Mouse (Mus musculus): Measurements from ENCODE around the gene Psmb7.

Psmb7 gene

DNA sequence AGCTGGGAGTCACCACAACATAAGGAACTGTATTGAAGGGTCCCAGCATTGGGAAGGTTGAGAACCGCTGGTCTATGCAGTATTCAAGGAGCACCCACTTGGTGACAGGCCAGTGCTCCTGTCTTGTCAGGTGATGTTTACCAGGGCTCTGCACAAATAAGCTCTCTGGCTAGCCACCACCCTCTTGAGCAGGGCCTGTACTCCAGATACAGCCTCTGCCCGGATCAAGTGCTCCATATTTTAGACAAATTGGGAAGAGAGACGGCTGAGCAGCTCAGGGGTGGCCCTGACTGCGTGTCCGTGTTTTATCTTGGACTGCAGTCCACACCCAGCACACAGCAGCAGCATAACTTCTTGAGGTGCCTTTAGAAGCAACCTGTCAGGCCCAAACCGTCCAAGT lies 57.2 kb downstream of the Psmb7 start:
- no peak for DNase-seq

DNA sequence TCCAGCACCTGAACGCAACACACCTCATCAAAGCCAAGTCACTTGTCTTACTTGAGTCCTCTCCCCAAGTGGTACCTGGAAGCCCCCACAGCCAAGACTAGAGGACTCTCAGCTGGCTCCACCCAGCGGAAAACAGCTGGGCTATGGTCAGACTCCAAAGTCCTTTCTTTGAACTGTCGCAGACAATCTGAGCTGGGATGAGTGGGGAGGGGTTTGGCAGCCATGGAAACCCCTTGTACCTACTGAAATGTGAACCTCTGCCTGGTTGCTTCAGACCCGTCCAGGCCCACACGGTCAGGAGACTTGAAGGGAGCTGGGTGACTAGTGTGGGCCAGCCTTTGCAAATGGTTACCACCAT lies 58.5 kb downstream of the Psmb7 start:
- no peak for DNase-seq

DNA sequence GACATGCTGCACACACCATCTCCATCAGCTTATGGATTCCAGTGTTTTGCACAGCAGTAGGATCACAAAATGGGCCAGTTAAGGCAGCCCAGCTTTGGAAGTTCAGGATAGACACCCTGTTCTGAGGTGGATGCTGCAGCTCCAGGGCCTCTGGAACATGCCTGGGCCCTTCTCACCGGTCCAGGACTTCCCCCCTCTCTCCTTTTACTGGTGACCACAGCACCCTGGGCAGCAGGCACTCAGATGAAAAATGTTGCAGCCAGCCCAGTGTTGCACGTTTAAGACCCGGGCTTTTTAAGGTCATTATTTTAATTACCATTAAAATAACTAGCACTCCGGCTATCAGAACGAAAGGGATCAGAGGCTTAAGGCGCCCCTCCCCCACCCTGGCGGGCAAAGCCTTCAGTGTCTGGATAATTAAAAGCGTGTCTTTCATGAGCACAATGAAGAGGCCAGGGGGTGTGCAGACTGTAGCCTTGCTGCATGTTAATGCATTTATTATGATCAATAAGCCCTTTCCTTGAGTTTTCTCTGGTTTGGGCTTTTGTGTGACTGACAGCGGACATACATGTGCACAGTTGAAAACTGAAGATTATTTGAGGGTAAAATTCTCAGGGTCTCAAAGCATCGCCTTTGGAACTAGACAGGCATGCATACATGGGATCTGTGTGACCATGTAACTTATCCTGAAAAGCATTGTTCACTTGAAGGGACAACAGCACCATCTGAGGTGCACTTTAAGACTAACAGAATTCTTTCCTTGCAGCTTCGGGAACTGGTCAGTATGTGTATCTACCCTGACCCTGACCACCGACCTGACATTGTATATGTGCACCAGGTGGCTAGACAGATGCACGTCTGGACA lies 59.1 kb downstream of the Psmb7 start:
- peak; percentile 56 for DNase-seq

DNA sequence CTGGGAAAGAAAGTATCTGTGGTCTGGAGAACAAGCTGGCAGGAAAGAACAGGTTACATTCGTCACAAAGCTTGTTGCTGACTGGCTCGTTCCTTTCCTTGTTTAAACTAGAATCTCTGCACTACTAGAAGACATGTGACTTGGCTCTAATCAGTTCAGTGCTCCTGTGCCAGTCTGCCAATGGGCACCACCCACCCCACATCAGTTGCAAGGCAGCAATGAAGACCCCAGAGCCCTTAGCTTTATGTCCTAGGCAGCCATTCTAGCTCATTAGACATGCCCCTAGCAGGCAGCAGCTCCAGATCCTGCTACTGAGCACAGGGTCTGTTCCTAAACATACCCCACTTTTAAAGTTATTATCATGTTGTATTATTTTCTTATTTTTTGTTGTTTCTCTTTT lies 59.9 kb downstream of the Psmb7 start:
- DNase-seq, result no peak

DNA sequence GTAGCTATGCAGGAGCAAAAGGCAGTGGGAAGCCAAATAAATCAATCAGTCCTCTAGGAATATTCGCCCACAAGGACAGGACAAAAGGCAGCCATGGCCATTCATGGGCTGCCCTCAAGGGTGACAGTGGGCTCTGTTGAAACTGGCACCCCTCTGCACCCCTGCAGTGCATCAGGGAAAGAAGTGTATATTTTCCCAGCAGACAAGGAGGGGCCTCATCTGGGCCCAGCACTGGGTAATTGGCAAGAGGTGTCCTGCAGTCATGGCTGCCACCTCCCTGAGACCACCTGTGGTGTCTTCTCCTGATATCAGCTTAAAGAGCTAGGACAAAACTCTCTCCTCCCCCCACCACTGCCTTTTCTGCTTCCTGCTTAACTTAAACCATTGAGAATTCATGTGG lies 64.4 kb downstream of the Psmb7 start:
- DNase-seq, result no peak

DNA sequence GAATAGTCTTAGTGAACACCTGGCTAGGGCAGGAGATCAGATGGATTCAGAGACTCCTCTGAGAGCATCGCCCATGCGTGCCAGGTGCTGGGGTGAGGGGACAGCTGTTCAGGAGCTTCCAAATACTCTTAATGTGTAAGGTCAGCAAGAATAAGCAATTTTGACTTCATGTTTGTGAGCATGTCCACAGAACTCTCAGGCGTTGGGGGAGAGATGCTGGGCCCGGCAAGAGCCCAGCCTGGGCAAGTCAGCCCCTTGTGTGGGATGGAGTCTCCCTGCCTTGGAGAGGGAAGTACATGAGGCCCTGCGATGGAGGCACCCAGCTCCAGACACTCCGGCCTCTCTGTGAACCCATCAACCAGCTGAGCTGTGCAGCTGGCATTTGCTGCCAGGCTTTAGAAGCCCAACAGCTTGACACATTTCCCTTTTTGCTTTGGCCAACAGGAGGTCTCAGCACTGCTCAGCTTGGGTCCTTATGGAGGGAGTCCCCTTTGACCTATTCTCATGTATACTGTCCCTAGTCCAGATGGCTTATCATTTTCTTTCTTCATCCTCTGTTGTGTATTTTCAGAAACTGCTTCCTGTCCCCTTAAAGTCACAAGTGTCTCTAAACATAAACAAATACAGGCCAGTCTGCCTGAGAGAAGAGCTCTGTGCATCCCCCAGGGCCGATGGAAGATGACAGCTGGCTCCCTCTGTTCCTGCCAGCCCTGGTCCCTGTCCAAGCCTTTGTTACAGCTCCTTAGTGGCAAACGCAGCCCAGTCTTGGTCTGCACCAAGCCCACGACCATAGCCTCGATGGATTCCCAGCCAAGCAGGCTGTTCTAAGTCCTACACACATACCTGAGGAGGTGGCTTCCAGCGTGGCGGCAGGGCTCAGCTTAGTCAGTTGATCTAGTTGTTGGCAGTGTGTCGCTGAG lies 65.0 kb downstream of the Psmb7 start:
- peak; percentile 46 for DNase-seq

DNA sequence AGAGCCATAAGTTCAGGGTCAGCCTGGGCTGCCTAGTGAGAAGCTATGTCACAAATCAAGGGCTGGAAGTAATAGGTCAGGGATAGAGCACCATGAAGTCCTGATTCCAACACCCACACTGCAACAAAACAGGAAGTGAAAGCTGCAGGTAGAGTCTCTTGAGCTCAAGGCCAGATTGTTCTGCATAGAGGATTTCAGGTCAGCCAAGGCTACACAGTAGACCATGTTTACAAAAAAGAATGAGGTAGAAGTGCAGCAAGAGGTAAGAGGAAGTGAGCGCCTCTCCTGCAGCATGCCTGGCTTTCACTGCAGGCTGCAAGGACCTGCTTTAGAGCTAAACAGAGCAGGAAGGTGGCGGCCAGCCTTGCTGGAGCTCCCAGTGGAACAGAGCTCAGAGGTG lies 69.2 kb downstream of the Psmb7 start:
- DNase-seq, result no peak

DNA sequence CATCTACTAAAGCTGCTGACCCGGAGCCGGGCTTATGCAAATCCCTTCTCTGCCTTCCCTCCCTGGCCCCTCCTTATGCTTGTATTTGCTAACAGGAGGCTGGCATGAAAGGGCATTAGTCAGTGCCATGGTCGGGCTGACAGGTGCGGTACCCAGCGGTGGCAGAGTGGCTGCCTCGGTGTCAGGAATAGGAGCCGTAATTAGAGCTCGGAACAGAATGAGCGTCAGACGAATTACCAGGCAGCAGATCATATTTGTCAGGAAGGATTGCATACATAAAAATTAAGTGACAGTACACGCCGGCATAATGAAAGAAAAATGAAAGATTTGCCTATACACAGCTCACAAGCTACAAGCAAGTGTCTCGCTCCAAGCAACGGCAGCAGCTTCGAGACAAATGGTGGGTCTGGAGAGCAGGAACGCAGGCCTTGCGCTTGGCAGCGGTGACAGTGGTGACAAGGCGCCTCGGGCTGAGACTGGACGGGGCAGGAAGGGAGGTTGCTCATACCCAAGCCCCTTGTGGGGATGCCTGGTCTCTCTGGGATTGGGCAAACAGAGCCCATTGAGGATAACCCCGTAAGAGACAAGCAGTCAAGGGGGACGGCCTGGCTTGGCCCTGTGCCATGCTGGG lies 71.8 kb downstream of the Psmb7 start:
- DNase-seq, result peak; percentile 26

DNA sequence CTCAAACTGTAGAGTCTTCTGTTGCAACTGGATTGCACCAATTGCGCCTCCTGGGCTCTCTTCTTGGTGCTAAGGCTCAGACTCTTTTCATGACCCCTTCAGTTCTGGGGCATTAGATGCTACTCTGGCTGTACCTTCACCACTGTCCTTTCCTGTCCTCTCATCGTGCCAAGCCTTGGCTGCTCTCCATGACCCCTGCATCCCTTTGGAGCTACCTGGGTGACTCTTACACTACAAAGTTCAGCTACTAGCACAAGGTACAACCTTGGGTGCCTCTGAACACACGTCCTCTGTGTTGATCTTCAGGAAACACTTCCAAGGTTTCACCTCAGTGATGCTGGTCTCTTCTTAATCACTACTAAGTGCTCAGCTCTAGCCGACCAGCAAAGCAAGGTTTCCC lies 81.3 kb downstream of the Psmb7 start:
- DNase-seq, result no peak

DNA sequence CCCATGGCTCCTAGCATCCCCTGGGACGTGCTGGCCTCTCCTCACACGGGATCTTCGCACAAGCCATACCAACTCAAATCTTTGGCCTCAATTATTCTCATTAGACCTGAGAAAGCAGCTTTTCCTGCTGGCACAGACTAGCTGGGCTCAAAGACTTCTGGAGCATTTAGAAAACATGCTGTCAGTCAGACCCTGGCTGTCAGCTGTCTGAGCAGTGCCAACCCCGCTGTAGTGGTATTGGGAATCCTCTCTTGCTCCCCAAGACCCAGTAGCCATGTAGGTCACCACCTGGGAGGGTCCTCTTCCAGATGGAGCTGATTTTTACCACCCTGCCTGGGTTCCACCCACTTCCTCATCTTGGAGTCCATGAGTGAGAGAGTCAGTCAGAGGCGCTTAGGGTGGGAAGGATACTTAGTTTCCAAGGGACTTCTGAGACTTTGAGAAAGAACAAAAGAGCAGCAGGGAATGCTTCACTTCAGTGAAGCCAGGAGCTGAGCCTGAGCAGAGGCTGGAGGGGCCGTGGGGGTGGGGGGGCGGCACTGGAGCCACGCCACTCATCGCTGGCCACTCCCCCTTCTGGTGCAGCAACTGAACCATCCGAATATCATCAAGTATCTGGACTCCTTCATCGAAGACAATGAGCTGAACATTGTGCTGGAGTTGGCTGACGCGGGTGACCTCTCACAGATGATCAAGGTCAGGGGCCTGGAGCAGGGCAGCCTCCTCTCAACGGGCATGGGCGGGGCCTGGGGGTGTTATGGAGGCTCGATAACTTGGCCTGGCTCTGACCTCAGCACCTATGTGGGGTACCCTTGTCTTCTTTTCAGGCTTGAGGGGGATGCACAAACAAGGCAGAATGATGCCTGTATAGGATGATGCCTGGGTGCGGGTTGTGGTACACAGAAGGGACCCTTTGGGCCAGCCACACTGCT lies 83.3 kb downstream of the Psmb7 start:
- DNase-seq, result no peak

DNA sequence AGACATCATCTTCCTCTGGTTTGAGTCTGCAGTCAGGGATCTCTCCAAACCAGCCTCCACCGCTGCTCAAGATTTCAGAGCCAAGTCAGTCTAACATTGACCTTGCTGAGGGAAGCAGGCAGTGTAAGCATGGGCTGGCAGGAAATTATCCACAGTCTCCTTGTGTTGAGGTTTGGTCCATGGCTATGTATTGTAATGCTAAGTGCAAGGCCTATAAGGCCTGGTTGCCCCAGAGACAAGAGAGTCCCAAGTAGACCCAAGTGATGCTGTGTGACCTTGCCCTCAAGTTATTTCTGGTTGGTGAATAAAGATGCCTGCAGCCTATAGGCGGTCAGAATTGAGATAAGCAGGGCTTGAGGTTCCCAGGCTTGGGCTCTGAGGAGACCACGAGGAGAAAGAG lies 87.2 kb downstream of the Psmb7 start:
- no peak for DNase-seq

DNA sequence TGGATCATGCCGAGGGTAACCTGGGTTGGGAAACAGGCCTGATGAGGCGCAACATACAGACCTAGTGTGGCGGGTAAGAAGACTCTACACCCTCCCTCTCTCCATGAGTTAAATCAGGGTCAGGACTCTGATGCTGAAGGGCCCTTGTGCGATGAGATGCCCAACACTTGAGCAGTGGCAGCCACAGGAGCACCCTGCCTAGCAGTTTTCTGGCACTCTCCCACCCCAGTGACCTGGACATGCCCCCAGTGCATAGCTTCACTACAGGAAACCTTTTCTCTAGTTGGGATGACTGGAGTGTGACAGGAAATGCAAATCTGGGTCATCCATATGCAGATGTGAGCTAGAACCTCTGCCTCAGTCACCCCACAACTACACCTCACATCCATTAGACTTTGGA lies 88.2 kb downstream of the Psmb7 start:
- DNase-seq, result no peak

DNA sequence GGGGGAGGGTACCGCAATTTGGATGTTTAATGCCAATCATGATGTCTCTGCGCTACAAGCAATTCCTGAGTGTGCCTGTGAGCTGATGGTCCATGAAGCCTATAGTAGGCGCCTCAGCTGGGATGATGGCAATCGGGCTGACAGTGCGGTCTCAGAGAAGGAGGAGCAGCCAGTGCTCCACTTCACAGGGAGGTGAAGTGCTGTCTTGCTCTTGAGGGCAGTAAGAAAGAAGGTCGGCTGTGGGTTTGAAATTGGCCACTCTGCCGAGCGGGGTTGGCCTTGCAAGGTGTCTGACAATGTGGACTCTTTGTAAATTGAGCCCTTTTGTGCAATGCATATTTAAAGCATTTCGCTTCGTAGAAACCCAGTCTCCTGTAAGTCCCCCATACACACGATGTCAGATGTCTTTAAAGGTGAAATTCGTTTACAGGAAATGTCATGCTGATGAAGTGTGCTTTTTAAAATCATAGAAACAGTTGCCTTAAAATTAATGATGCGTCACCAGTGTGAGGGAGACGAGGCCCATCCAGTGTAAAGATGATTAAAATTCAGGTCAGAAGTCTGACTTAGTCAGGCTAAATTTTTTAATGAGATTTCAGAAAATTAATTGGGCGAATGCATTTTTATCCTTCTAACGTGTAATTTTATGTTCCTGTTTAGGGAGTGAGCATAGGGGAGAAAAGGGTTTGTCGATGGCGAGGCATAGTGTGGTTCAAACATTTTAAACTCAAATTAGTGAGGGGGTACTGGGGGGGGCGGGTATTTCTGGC lies 89.5 kb downstream of the Psmb7 start:
- DNase-seq, result no peak

DNA sequence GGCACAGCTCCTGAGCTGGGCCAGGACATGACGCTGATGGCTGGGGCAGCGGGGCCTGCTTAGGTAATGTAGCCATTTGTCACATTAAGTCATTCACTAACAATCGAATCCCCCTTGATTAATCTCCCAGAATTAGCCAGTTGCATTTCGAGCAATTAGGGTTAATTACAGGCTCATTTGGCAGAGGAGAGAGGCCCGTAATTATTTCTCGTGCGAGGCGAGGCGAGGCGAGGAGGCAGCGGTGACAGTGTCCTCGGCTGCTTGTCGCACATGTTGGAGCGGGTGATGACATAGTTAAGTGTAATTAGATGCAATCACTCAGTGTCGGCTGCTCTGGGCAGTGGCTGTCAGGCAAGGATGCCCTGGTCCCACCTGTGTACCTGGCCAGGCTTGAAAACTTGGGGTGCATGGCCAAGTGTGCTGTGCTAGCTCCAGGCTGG lies 91.9 kb downstream of the Psmb7 start:
- DNase-seq, result no peak

DNA sequence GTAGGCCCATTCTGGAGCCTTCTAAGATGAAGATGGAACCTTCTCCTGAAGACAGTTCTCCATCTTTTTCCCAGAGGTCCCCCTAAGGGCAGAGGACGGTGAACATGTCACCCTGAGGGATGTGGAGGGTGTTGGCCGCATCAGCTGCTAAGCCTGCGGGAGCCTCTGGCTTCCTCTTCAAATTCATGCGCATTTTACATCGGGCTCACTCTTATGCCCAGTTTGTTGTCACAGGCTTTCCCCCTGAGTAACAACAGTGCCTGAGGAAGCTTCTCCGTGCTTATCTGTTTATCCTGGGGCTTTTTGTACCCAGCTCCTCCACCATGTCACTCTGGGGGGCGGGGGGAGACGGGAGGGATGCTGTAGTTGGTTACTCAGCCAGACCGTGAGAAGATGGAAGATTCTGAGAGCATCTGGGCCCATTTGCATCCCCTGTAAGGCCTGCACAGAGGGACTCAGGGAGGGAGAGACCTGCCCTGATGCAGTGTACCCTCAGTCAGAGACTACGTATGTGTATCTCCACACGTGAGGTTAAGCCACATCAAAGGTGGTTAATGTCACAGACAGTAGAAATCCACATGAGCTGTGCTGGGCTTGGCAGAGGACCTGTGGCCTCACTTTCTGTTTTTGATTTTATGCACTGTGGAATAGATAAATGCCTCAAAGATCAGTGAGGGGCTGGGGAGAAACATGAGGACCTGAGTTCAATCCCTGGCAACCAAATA lies 95.9 kb downstream of the Psmb7 start:
- no peak for DNase-seq

DNA sequence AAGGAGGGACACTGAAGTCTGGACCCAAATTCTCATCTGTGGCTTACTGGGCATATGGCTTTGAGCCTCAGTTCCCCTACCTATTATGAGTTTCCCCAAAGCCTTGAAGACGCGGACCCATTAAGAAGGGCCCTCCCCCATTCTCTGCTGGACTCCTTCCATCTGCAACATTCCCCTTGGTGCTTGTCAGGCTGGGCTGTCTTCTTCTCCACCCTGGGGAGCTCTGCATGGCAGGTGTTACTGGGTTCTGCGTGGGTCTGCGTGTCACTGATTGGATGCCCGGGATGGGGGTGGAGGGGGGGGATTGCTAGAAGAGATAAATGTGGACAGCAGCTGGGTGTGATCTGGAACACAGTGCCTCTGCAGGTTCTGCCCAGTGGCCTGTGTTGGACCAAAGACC lies 97.1 kb downstream of the Psmb7 start:
- DNase-seq, result no peak

DNA sequence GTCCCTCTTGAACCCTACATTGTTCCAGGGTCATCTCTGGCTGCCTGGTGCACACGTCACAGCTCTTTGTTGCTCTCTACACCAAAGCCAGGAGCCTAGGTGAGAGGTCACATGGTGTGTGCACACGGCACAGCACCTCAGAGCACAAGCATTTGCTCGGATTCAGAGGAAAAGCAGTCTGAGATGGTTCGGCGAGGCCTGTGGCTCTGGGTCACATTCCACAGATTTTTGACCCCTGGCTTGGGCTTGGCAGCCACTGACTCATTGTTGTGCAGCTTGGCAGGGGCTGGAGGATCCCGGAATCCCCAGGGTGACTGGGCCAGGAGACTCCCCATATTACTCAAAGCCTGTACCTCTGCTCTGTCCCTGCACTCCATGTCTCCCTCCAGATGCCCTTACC lies 97.7 kb downstream of the Psmb7 start:
- DNase-seq, result no peak

DNA sequence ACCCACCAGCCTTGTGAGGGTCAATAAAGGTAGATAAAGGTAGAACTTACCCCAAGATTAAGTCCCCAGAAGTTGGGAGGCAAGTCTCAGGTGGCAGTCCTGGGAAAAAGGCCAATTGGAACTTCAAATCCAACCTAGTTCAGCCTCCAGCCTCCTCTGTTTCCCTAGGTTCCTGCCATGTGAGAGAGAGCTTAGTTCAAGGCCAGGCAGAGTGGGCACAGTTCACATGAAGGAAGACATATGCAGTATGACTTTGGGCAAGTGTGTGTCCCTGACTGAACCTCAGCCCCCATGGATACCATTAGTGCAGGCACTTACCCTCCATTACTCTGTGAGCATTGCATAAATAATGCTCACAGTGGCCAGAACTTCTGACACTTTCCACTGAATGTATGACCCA lies 98.2 kb downstream of the Psmb7 start:
- no peak for DNase-seq

DNA sequence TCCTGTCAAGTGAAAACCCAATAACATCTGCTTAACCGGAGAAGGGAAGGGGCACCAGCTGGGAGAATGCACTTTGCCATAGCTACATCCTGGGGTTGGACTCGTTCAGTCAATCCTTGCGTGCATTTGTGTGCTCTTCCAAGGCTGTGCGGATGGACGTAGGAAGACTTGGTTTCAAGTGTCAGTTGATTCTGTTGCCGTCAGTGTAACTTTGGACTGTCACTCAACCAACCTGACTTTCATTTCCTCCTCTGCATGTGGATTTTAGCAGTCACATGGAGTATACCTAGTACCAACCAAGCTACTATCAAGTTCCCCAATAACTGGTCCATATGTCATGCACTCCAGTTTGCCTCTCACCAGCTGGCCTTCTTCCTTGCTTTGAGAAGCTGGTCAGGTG lies 98.9 kb downstream of the Psmb7 start:
- DNase-seq, result no peak

DNA sequence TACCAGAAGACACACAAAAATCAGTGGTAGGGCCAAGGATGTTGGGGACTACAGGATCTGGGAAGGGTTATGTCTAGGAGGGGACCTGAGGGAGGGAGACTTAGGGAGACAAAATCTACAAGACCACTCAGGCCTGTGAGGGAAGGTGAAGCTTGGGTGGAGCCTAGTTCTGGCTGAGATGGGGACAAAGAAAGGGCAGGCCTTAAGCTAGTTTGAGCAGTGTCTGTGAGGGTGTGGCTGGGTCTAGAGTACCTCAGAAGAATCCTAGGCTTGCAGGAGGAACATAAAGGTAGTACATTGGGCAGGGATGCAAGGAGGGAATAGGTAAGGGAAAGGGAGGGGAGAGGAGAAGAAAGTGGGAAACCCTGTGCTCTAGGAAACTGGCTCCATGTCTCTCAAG lies 99.5 kb downstream of the Psmb7 start:
- DNase-seq, result no peak

DNA sequence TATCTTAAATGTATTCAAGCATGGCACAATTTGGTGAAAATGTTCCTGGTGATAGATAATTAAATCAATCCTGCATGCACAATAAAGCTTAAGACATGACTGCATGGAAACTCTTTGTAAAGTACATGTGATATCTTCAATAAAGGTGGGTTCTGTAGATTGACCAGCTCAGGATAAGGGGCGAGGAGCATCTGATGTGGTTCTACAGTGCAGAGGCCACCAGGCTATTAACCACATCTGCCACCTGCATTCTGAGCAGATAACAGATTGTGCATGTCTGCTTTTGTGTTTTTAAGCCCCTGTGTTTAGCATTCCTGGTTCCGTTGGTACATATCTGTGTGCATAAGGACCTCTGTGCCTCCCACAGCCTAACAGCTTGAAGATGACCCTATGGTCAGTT lies 100.7 kb downstream of the Psmb7 start:
- DNase-seq, result no peak
